Mouse (Mus musculus) kidney, embryonic 15.5 days (tissue): ENCODE measurements around the gene Ddx47. TPM values are rescaled to one million over a fixed set of nuclear protein-coding genes. Genes with fewer than 3 reads are reported as not detected.
A peak's percentile ranks its signal among the peaks of the same experiment; 100 is the strongest.

Source experiments
- ATAC-seq: fragments of 200-750 bp; cut with Nextera tagmentation; replicated peaks from 2 replicates; pipeline ENCODE4 v1.8.0; 2017; ENCODE audit warnings: moderate TSS enrichment; ENCODE audit not compliant: low FRiP score
- H3K27ac ChIP-seq: fragments of 300-500 bp; sonication (generic); 2 replicates; pipeline ENCODE4 v1.5.1; 2015; ENCODE audit warnings: mild to moderate bottlenecking, inconsistent platforms
- H3K27me3 ChIP-seq: fragments of 300-500 bp; sonication (generic); 2 replicates; pipeline ENCODE4 v1.6.1; 2015; ENCODE audit warnings: inconsistent platforms
- H3K36me3 ChIP-seq: fragments of 300-500 bp; sonication (generic); 2 replicates; pipeline ENCODE4 v1.6.1; 2015; ENCODE audit warnings: inconsistent platforms
- H3K4me1 ChIP-seq: fragments of 300-500 bp; sonication (generic); 2 replicates; pipeline ENCODE4 v1.6.1; 2015; ENCODE audit warnings: inconsistent platforms
- H3K4me2 ChIP-seq: fragments of 300-500 bp; sonication (generic); 2 replicates; pipeline ENCODE4 v1.6.1; 2015; ENCODE audit warnings: moderate library complexity, mild to moderate bottlenecking, inconsistent platforms
- H3K4me3 ChIP-seq: fragments of 300-500 bp; sonication (generic); replicated peaks from 2 replicates; pipeline ENCODE4 v1.5.1; 2015; ENCODE audit warnings: mild to moderate bottlenecking, inconsistent platforms
- H3K9ac ChIP-seq: fragments of 300-500 bp; sonication (generic); 2 replicates; pipeline ENCODE4 v1.6.1; 2015; ENCODE audit warnings: mild to moderate bottlenecking, inconsistent platforms
- H3K9me3 ChIP-seq: fragments of 300-500 bp; sonication (generic); replicated peaks from 2 replicates; pipeline ENCODE4 v1.6.1; 2016; ENCODE audit warnings: inconsistent platforms
- WGBS: fragments of 180-500 bp; shearing (Covaris S2); methylation state at CpG from one replicate; pipeline ENCODE4 v1.1.7; 2015; ENCODE audit warnings: mixed read lengths; 5-methylcytosine and 5-hydroxymethylcytosine counted together
- polyA plus RNA-seq: library from polyadenylated mRNA; unstranded; fragments of >200 nt; fragmentation: Nextera tagmentation; extraction: Ambion mirVana; gene quantifications from 2 replicates; pipeline ENCODE4 v1.2.1, GENCODE M21; 2015

Ddx47 gene
- polyA plus RNA-seq, 1 experiment from 2014 or later: 118 TPM

- peaks cover 100% of the 10 kb centered on the region for H3K36me3 ChIP-seq
- 93% methylated on average over 10 of the region's 10 CpGs for WGBS
- H3K4me2 ChIP-seq: no peak overlapping the region
- no peaks in the 10 kb centered on the region for H3K4me1 ChIP-seq
- no peak for ATAC-seq
- H3K9me3 ChIP-seq: no peaks in the 10 kb centered on the region
- H3K27ac ChIP-seq: no peak overlapping the region
- no peak overlapping the region for H3K4me3 ChIP-seq
- no peaks in the 10 kb centered on the region for H3K27me3 ChIP-seq
- no peak overlapping the region for H3K9ac ChIP-seq
Observed at GRCm38 (mm10) chr6:135019564-135019963, 8.2 kb downstream of the Ddx47 start.

GRCm38 (mm10) chr6:135021633-135022032 lies 10.2 kb downstream of the Ddx47 start:
- Histone ChIP-seq H3K9me3 (no peaks in the 10 kb centered on the region), H3K4me3 (no peak overlapping the region), H3K4me1 (no peaks in the 10 kb centered on the region), H3K4me2 (no peak overlapping the region), H3K27ac (no peak overlapping the region), H3K36me3 (peaks cover 91% of the 10 kb centered on the region), H3K9ac (no peak overlapping the region), H3K27me3 (no peaks in the 10 kb centered on the region)
- no peak for ATAC-seq
- 84% methylated on average over 3 of the region's 3 CpGs for WGBS

GRCm38 (mm10) chr6:135023379-135023778 lies 12.0 kb downstream of the Ddx47 start:
- H3K4me1 ChIP-seq: no peaks in the 10 kb centered on the region
- no peak overlapping the region for H3K9ac ChIP-seq
- H3K36me3 ChIP-seq: peaks cover 73% of the 10 kb centered on the region
- H3K4me2 ChIP-seq: no peak overlapping the region
- no peaks in the 10 kb centered on the region for H3K9me3 ChIP-seq
- H3K27me3 ChIP-seq: no peaks in the 10 kb centered on the region
- no peak overlapping the region for H3K27ac ChIP-seq
- no peak for ATAC-seq
- H3K4me3 ChIP-seq: no peak overlapping the region
- 92% methylated on average over 14 of the region's 14 CpGs for WGBS

- WGBS: 61% methylated on average over 1 of the region's 1 CpGs
- H3K4me2 ChIP-seq: no peak overlapping the region
- peak overlapping the region; percentile 68 for H3K27ac ChIP-seq
- no peaks in the 10 kb centered on the region for H3K27me3 ChIP-seq
- H3K4me1 ChIP-seq: peaks cover 8% of the 10 kb centered on the region; the same call in 1 of the 2 replicates
- H3K4me3 ChIP-seq: no peak overlapping the region
- no peak overlapping the region for H3K9ac ChIP-seq
- H3K9me3 ChIP-seq: no peaks in the 10 kb centered on the region
- H3K36me3 ChIP-seq: peaks cover 58% of the 10 kb centered on the region
- ATAC-seq: no peak
Observed at GRCm38 (mm10) chr6:135024781-135025420, 13.5 kb downstream of the Ddx47 start.

- H3K4me1 ChIP-seq: peaks cover 8% of the 10 kb centered on the region; the same call in 1 of the 2 replicates
- WGBS: 12% methylated on average over 3 of the region's 3 CpGs
- no peak overlapping the region for H3K9ac ChIP-seq
- H3K27me3 ChIP-seq: no peaks in the 10 kb centered on the region
- no peak for ATAC-seq
- H3K4me2 ChIP-seq: no peak overlapping the region
- no peaks in the 10 kb centered on the region for H3K9me3 ChIP-seq
- no peak overlapping the region for H3K27ac ChIP-seq
- H3K36me3 ChIP-seq: peaks cover 45% of the 10 kb centered on the region
- H3K4me3 ChIP-seq: no peak overlapping the region
Observed at GRCm38 (mm10) chr6:135026232-135026631, 14.8 kb downstream of the Ddx47 start.

- no peak overlapping the region for H3K9ac ChIP-seq
- ATAC-seq: no peak
- 65% methylated on average over 2 of the region's 2 CpGs for WGBS
- no peaks in the 10 kb centered on the region for H3K27me3 ChIP-seq
- H3K4me1 ChIP-seq: peaks cover 10% of the 10 kb centered on the region; the same call in 1 of the 2 replicates
- no peak overlapping the region for H3K27ac ChIP-seq
- H3K9me3 ChIP-seq: no peaks in the 10 kb centered on the region
- peaks cover 39% of the 10 kb centered on the region for H3K36me3 ChIP-seq
- no peak overlapping the region for H3K4me3 ChIP-seq
- H3K4me2 ChIP-seq: no peak overlapping the region
Observed at GRCm38 (mm10) chr6:135026755-135027154, 15.3 kb downstream of the Ddx47 start.

- Histone ChIP-seq H3K4me3 (no peak overlapping the region), H3K27ac (peak overlapping the region; percentile 56; the same call in 1 of the 2 replicates), H3K9me3 (no peaks in the 10 kb centered on the region), H3K36me3 (peaks cover 14% of the 10 kb centered on the region), H3K27me3 (no peaks in the 10 kb centered on the region), H3K4me2 (no peak overlapping the region), H3K4me1 (peaks cover 10% of the 10 kb centered on the region; the same call in 1 of the 2 replicates), H3K9ac (no peak overlapping the region)
- 18% methylated on average over 4 of the region's 4 CpGs for WGBS
- peak; percentile 92 for ATAC-seq
Observed at GRCm38 (mm10) chr6:135029246-135029645, 17.8 kb downstream of the Ddx47 start.

- Histone ChIP-seq H3K36me3 (no peaks in the 10 kb centered on the region), H3K9me3 (no peaks in the 10 kb centered on the region), H3K27ac (no peak overlapping the region), H3K4me3 (no peak overlapping the region), H3K27me3 (peaks cover 10% of the 10 kb centered on the region), H3K4me2 (no peak overlapping the region), H3K4me1 (peaks cover 12% of the 10 kb centered on the region), H3K9ac (no peak overlapping the region)
- no peak for ATAC-seq
- WGBS: 84% methylated on average over 3 of the region's 3 CpGs
Observed at GRCm38 (mm10) chr6:135038674-135039073, 27.3 kb downstream of the Ddx47 start.

GRCm38 (mm10) chr6:135040275-135040871 lies 29.0 kb downstream of the Ddx47 start:
- peak; percentile 70; the same call in 1 of the 2 replicates for ATAC-seq
- WGBS: under 1% methylated on average over 21 of the region's 21 CpGs

GRCm38 (mm10) chr6:135041930-135042329 lies 30.5 kb downstream of the Ddx47 start:
- Histone ChIP-seq H3K9me3 (no peaks in the 10 kb centered on the region), H3K27me3 (peaks cover 10% of the 10 kb centered on the region), H3K27ac (no peak overlapping the region), H3K9ac (no peak overlapping the region), H3K4me2 (no peak overlapping the region), H3K36me3 (no peaks in the 10 kb centered on the region), H3K4me3 (no peak overlapping the region), H3K4me1 (peaks cover 12% of the 10 kb centered on the region)
- 74% methylated on average over 3 of the region's 3 CpGs for WGBS
- no peak for ATAC-seq

More at GRCm38 (mm10) chr6:135040275-135040871, 29.0 kb downstream of the Ddx47 start:
- no peaks in the 10 kb centered on the region for H3K36me3 ChIP-seq
- H3K9ac ChIP-seq: peak overlapping the region; percentile 23; the same call in 1 of the 2 replicates
- peak overlapping the region; percentile 22 for H3K4me3 ChIP-seq
- H3K9me3 ChIP-seq: no peaks in the 10 kb centered on the region
- H3K4me1 ChIP-seq: peaks cover 12% of the 10 kb centered on the region
- H3K27ac ChIP-seq: 0 out of 2 replicates have a peak overlapping the region, but pooled peaks have one; percentile 27
- H3K27me3 ChIP-seq: peaks cover 10% of the 10 kb centered on the region
- peak overlapping the region; percentile 62 for H3K4me2 ChIP-seq

GRCm38 (mm10) chr6:135047276-135047675 lies 35.9 kb downstream of the Ddx47 start:
- no peaks in the 10 kb centered on the region for H3K27me3 ChIP-seq
- H3K9ac ChIP-seq: no peak overlapping the region
- no peak for ATAC-seq
- H3K4me2 ChIP-seq: no peak overlapping the region
- H3K36me3 ChIP-seq: no peaks in the 10 kb centered on the region
- peaks cover 8% of the 10 kb centered on the region for H3K4me1 ChIP-seq
- WGBS: 73% methylated on average over 9 of the region's 9 CpGs
- no peak overlapping the region for H3K4me3 ChIP-seq
- H3K9me3 ChIP-seq: no peaks in the 10 kb centered on the region
- no peak overlapping the region for H3K27ac ChIP-seq

GRCm38 (mm10) chr6:135048509-135048908 lies 37.1 kb downstream of the Ddx47 start:
- no peaks in the 10 kb centered on the region for H3K9me3 ChIP-seq
- H3K4me1 ChIP-seq: peaks cover 8% of the 10 kb centered on the region
- no peaks in the 10 kb centered on the region for H3K27me3 ChIP-seq
- WGBS: 39% methylated on average over 6 of the region's 6 CpGs
- no peak overlapping the region for H3K4me2 ChIP-seq
- no peak overlapping the region for H3K9ac ChIP-seq
- no peak overlapping the region for H3K4me3 ChIP-seq
- peak; percentile 44 for ATAC-seq
- no peaks in the 10 kb centered on the region for H3K36me3 ChIP-seq
- no peak overlapping the region for H3K27ac ChIP-seq
